Mouse (Mus musculus): Measurements from ENCODE around the gene Them7. TPM values are rescaled to one million over a fixed set of nuclear protein-coding genes. Genes with fewer than 3 reads are reported as not detected.
A peak's percentile ranks its signal among the peaks of the same experiment; 100 is the strongest.

Them7 gene
- total and polyA plus RNA-seq, 3 experiments: not detected

GRCm38 (mm10) chr2:105188182-105188581 lies 35.9 kb upstream of the Them7 start:
- Histone ChIP-seq H3K4me1 (ENCODE audit: control insufficient read depth in 1 of 2, insufficient read depth in 2 of 2, low read length in 2 of 2) (no peaks in the 10 kb centered on the region), H3K9ac (ENCODE audit: control insufficient read depth, low read depth, low read length, poor library complexity, severe bottlenecking) (no peak overlapping the region), H3K36me3 (ENCODE audit: control insufficient read depth in 1 of 2, insufficient read depth in 2 of 2, low read length in 2 of 2) (peaks cover 0 to 2% of the 10 kb centered on the region in 2 experiments; a peak in 1 of 4 replicates), H3K27me3 (ENCODE audit: control insufficient read depth in 1 of 2, insufficient read depth in 2 of 2, low read length in 2 of 2) (peaks cover 0 to 2% of the 10 kb centered on the region in 2 experiments; a peak in 1 of 4 replicates), H3K9me3 (replicated peaks; ENCODE audit: insufficient read depth, low read length) (no peaks in the 10 kb centered on the region), H3K27ac (ENCODE audit: control insufficient read depth, low read depth, low read length) (no peak overlapping the region), H3K4me3 (ENCODE audit: control insufficient read depth in 1 of 2, insufficient read depth in 1 of 2, low read depth in 2 of 2, low read length in 2 of 2) (no peak overlapping the region), H3K79me2 (ENCODE audit: control insufficient read depth, insufficient read depth, low read length, poor library complexity) (no peaks in the 10 kb centered on the region)
- TF ChIP-seq MYC (IDR thresholded peaks at IDR 0.05; ENCODE audit: low read depth, low read length): 0 out of 2 replicates have a peak, but pooled peaks have one; percentile 17
- no peak for TF ChIP-seq CHD1 (IDR thresholded peaks at IDR 0.05; ENCODE audit: low read depth, low read length)
- no peak for TF ChIP-seq MAX (IDR thresholded peaks at IDR 0.05; ENCODE audit: low read length)
- no peak for TF ChIP-seq POLR2A (IDR thresholded peaks at IDR 0.05; ENCODE audit: control insufficient read depth in 1 of 2, insufficient read depth in 1 of 2, low read depth in 1 of 2, low read length in 2 of 2, poor library complexity in 1 of 2)
- peak; percentile 72 for TF ChIP-seq SMC3 (IDR thresholded peaks at IDR 0.05; ENCODE audit: low read depth, low read length)
- TF ChIP-seq MXI1 (IDR thresholded peaks at IDR 0.05; ENCODE audit: low read depth, low read length): no peak
- no peak for TF ChIP-seq POLR2AphosphoS2 (IDR thresholded peaks at IDR 0.05; ENCODE audit: low read length)
- no peak for TF ChIP-seq TCF12 (IDR thresholded peaks at IDR 0.05; ENCODE audit: low read depth, low read length)
- TF ChIP-seq RAD21 (IDR thresholded peaks at IDR 0.05; ENCODE audit: low read depth, low read length): peak; percentile 54
- TF ChIP-seq ZKSCAN1 (IDR thresholded peaks at IDR 0.05; ENCODE audit: low read depth, low read length): no peak
- peak; percentile 25; the same call in 1 of the 2 replicates for TF ChIP-seq ZC3H11A (IDR thresholded peaks at IDR 0.05; ENCODE audit: low read depth, low read length)
- no peak for TF ChIP-seq MAZ (IDR thresholded peaks at IDR 0.05; ENCODE audit: low read depth, low read length)
- TF ChIP-seq ELF1 (IDR thresholded peaks at IDR 0.05; ENCODE audit: low read depth, low read length): no peak
- TF ChIP-seq ZNF384 (IDR thresholded peaks at IDR 0.05; ENCODE audit: low read depth, low read length): no peak
- TF ChIP-seq CTCF (IDR thresholded peaks at IDR 0.05 in 2 of 3, conservative IDR thresholded peaks at IDR 0.05 in 1 of 3; ENCODE audit: control insufficient read depth in 1 of 3, insufficient read depth in 1 of 3, low read depth in 2 of 3, low read length in 3 of 3, poor library complexity in 1 of 3, severe bottlenecking in 1 of 3): peak; percentile 21 to 97 (median 77); a peak in 4 of 6 replicates
- no peak for TF ChIP-seq GATA1 (IDR thresholded peaks at IDR 0.05; ENCODE audit: low read depth, low read length)
- TF ChIP-seq KAT2A (conservative IDR thresholded peaks at IDR 0.05; ENCODE audit: low read depth, low read length): no peak
- TF ChIP-seq ETS1 (IDR thresholded peaks at IDR 0.05; ENCODE audit: low read depth, low read length): no peak
- no peak for TF ChIP-seq POLR2AphosphoS5 (IDR thresholded peaks at IDR 0.05; ENCODE audit: borderline replicate concordance, low read depth, low read length)
- peak; percentile 59 for DNase-seq (ENCODE audit: low read depth, low spot score)

GRCm38 (mm10) chr2:105189352-105189751 lies 34.8 kb upstream of the Them7 start:
- Histone ChIP-seq H3K36me3 (ENCODE audit: control insufficient read depth in 1 of 2, insufficient read depth in 2 of 2, low read length in 2 of 2) (peaks cover 0 to 2% of the 10 kb centered on the region in 2 experiments; a peak in 1 of 4 replicates), H3K9ac (ENCODE audit: control insufficient read depth, low read depth, low read length, poor library complexity, severe bottlenecking) (no peak overlapping the region), H3K27ac (ENCODE audit: control insufficient read depth, low read depth, low read length) (no peak overlapping the region), H3K79me2 (ENCODE audit: control insufficient read depth, insufficient read depth, low read length, poor library complexity) (no peaks in the 10 kb centered on the region), H3K4me3 (ENCODE audit: control insufficient read depth in 1 of 2, insufficient read depth in 1 of 2, low read depth in 2 of 2, low read length in 2 of 2) (no peak overlapping the region), H3K27me3 (ENCODE audit: control insufficient read depth in 1 of 2, insufficient read depth in 2 of 2, low read length in 2 of 2) (peaks cover 0 to 2% of the 10 kb centered on the region in 2 experiments; a peak in 1 of 4 replicates), H3K4me1 (ENCODE audit: control insufficient read depth in 1 of 2, insufficient read depth in 2 of 2, low read length in 2 of 2) (no peaks in the 10 kb centered on the region), H3K9me3 (replicated peaks; ENCODE audit: insufficient read depth, low read length) (no peaks in the 10 kb centered on the region)
- TF ChIP-seq SMC3 (IDR thresholded peaks at IDR 0.05; ENCODE audit: low read depth, low read length) (peak; percentile 67), CHD2 (IDR thresholded peaks at IDR 0.05; ENCODE audit: low read length) (peak; percentile 94), E2F4 (IDR thresholded peaks at IDR 0.05; ENCODE audit: borderline replicate concordance, low read depth, low read length) (no peak), GATA1 (IDR thresholded peaks at IDR 0.05; ENCODE audit: low read depth, low read length) (no peak), ETS1 (IDR thresholded peaks at IDR 0.05; ENCODE audit: low read depth, low read length) (no peak), TBP (IDR thresholded peaks at IDR 0.05; ENCODE audit: low read depth, low read length) (no peak), ZKSCAN1 (IDR thresholded peaks at IDR 0.05; ENCODE audit: low read depth, low read length) (no peak), MAFK (IDR thresholded peaks at IDR 0.05; ENCODE audit: borderline replicate concordance, low read depth, low read length) (no peak), NRF1 (IDR thresholded peaks at IDR 0.05; ENCODE audit: insufficient read depth, low read depth, low read length, poor library complexity, severe bottlenecking) (no peak), POLR2A (IDR thresholded peaks at IDR 0.05; ENCODE audit: control insufficient read depth in 1 of 2, insufficient read depth in 1 of 2, low read depth in 1 of 2, low read length in 2 of 2, poor library complexity in 1 of 2) (no peak), SIN3A (IDR thresholded peaks at IDR 0.05; ENCODE audit: low read length) (no peak), JUND (IDR thresholded peaks at IDR 0.05; ENCODE audit: low read depth, low read length) (no peak), CTCF (IDR thresholded peaks at IDR 0.05 in 2 of 3, conservative IDR thresholded peaks at IDR 0.05 in 1 of 3; ENCODE audit: control insufficient read depth in 1 of 3, insufficient read depth in 1 of 3, low read depth in 2 of 3, low read length in 3 of 3, poor library complexity in 1 of 3, severe bottlenecking in 1 of 3) (peak; percentile 53 to 72 (median 57)), RAD21 (IDR thresholded peaks at IDR 0.05; ENCODE audit: low read depth, low read length) (peak; percentile 41), MAX (IDR thresholded peaks at IDR 0.05; ENCODE audit: low read length) (no peak), NELFE (IDR thresholded peaks at IDR 0.05; ENCODE audit: low read depth, low read length) (no peak), GABPA (IDR thresholded peaks at IDR 0.05; ENCODE audit: low read depth, low read length) (no peak), TCF12 (IDR thresholded peaks at IDR 0.05; ENCODE audit: low read depth, low read length) (no peak), POLR2AphosphoS2 (IDR thresholded peaks at IDR 0.05; ENCODE audit: low read length) (no peak), ZMIZ1 (IDR thresholded peaks at IDR 0.05; ENCODE audit: low read depth, low read length) (no peak), KAT2A (conservative IDR thresholded peaks at IDR 0.05; ENCODE audit: low read depth, low read length) (no peak)
- peak; percentile 78 for DNase-seq (ENCODE audit: low read depth, low spot score)
